Mouse (Mus musculus): ENCODE results near the gene Ankle2.

Ankle2 gene

DNA sequence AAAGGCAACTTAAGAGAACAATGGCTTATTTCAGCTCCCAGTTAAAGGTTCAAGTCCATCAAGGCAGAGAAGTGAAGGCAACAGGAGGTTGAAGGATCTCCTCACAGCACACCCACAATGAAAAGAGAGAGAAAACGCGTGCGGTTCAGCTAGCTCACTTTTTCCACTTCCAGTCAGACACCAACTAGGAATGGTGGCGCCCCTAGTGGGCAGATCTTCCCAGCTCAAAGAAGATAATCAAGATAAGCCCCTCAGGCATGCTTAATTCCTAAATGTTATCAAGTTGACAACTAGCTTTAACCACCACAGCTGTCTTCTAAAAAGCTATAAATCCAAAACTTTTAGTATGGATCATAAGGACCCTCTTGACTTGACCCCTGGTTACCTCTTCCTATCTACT lies 53.7 kb downstream of the Ankle2 start:
- peak; percentile 86 for DNase-seq (ENCODE audit: low read depth)

DNA sequence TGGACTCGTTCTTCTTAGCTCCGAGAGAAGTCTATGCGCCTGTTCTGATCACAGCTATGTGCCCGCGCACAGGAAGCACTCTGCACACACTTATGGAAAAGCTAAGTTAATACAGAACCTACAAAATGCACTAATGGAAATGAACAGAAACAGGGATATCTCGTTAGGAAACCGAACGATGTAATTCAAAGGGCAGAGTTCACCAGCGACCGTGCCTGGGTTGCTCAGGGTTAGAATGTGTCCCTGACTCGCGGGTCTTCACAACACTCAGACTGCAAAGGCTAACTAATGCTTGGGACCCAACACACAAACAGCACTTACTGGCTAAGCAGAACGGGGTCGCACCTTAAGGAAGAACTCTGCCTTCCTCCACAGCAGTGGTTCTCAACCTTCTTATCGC lies 54.4 kb downstream of the Ankle2 start:
- DNase-seq (ENCODE audit: low read depth), result peak; percentile 39

DNA sequence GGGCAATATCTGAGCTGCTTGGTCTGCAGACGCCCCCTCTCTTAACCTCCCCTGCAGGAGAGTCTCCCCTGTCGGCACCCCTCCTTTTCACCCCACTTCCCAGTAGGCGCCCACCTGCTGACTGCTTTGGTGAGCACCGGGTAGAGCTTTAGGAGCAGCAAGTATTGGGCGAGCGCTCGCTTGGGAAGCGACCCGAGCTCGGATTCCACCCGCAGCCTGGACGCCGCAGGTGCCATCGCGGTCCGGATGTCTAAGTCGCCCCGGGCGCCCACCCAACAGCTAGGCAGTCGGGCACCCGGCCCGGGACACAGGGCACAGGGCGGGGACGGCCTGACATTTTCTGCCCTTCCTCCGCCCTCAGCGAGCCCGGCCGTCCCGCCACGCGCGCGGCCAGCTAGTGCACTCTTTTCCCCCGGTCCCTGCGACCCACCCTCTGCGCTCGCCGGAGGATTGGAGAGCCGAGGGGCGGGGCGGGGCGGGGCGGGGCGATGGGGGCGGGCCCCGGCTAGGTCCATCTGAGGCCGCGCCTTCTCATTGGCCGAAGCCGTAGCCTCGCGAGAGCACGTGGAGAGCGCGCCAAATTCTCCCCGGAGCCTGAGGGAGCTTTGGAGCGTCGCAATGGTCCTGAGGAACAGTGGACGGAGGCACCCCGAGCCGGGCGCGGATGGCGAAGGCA lies 55.1 kb downstream of the Ankle2 start, which contains the start of the genes Pxmp2 and Pole:
Gene Pxmp2 (minus strand): TSS at position 417 of the 676 bp plus-strand sequence.
Gene Pole (plus strand): TSS at position 537 of the 676 bp plus-strand sequence.
- DNase-seq (ENCODE audit: low read depth), result peak; percentile 84

DNA sequence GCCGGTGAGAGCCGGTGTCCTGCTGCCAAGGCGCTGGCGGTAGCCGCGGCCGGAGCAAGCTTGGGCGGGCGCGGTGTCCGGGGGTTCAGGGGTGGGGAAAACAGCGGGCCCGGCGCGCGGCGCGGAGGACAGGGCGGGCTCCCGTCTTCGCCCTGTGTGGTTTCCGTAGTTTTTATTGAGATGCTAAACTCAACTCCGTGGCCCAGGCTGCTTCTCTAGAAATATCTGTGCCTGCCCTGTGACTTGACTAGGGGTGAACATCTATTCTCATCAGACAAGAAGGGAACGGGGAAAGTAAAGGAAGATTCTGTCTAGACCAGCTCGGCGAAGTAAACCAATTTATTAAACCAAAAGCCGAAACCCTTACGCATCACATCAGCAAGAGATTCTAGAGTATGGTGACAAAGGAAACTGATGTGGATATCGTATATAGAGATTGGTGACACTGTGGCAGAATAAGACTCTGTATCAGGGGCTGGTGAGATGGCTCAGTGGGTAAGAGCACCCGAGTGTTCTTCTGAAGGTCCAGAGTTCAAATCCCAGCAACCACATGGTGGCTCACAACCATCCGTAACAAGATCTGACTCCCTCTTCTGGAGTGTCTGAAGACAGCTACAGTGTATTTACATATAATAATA lies 55.8 kb downstream of the Ankle2 start:
- no peak for DNase-seq (ENCODE audit: low read depth)

DNA sequence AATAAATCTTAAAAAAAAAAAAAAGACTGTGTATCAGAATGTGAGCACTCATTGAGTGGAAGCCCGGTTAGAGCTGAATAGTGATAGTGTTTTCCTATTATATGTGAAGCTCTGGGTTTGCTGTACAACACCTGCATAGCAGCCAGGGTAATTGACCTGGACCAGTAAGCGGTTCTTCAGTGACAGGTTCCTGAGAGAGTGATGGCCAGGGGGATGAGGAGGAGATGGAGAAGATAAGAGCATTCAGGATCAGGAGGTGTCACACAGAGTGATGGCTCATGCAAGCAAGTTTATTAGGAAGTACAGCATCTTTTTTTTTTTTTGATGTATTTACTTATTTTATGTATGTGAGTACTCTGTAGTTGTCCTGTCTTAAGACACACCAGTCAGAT lies 56.3 kb downstream of the Ankle2 start:
- DNase-seq (ENCODE audit: low read depth), result no peak

DNA sequence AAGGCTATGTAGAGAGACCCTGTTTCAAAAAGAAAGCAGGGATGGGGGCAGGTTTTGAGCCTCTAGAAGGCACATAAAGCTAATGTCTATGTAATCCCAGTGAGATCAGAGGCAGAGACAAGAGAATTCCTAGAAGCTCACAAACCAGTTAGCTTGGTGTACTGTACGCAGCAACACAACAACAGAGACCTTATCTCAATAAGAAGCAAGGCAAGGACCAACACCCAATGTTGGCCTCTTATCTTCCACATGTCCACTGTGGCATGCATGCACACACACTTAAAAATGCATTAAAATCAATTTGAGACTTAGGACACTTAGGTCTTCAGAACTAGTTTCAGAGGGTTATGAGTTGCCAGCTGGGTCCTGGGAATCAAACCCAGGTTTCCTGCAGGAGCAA lies 60.8 kb downstream of the Ankle2 start:
- no peak for DNase-seq (ENCODE audit: low read depth)

DNA sequence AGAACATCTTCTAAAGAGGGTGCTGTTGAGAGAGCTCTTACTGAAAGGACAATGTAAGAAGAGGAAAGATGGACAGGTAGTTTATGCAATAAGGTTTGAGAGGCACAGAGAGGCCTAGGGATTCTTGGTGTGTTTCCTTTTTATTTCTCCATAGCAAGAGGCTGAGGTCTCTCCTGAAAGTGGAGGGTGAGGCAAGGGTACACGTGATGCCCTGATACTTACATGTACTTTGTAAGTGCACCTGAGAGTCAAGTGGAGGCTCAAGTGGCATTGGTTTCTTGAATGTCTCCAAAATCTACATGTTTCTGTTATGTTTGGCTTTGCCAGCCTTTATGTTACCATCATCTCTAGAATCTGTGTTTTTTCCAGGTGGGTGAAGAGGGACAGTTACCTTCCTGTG lies 65.8 kb downstream of the Ankle2 start:
- DNase-seq (ENCODE audit: low read depth), result no peak

DNA sequence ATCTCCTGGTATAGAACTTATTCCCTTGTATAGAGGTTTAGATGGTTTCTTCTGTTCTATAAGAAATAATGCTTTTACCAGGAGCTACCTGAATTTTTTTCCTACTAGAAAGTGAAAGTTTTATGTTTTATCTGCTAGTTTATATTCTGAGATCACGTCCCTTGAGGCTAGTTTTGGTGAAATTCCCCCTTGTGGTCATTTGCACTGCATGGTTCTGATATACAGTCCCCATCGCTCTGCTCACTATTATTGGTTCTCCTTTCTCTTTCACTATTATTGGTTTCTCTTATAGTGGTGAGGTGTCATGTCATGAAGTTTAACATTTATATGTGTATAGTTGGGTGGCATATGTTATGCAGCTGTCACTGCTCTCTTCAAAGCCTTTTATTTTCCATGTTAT lies 69.8 kb downstream of the Ankle2 start:
- no peak for DNase-seq (ENCODE audit: low read depth)

Measured in naive thymus-derived CD4-positive, alpha-beta T cell, adult 2 months (primary cell).